Mouse (Mus musculus) limb, embryonic 11.5 days (tissue): Measurements from ENCODE around the gene Paxbp1. TPM values are rescaled to one million over a fixed set of nuclear protein-coding genes. Genes with fewer than 3 reads are reported as not detected.

ENCODE experiments used
- ATAC-seq: fragments of 200-750 bp; cut with Nextera tagmentation; 2 replicates; pipeline ENCODE4 v1.8.0; 2017; ENCODE audit warnings: low read depth; ENCODE audit not compliant: insufficient number of reproducible peaks, low FRiP score, low TSS enrichment
- DNase-seq: peaks from one replicate; pipeline ENCODE4 v3.0.0-alpha.2; 2015; ENCODE audit warnings: low spot score
- H3K27ac ChIP-seq: fragments of 300-500 bp; sonication (generic); replicated peaks from 2 replicates; pipeline ENCODE4 v1.5.1; 2014; ENCODE audit warnings: low read depth, mild to moderate bottlenecking, low read length
- H3K27me3 ChIP-seq: fragments of 300-500 bp; sonication (generic); 2 replicates; pipeline ENCODE4 v1.6.1; 2014; ENCODE audit warnings: mild to moderate bottlenecking, low read length, mixed read lengths; ENCODE audit not compliant: control insufficient read depth, insufficient read depth
- H3K36me3 ChIP-seq: fragments of 300-500 bp; sonication (generic); 2 replicates; pipeline ENCODE4 v1.6.1; 2014; ENCODE audit warnings: mild to moderate bottlenecking, low read length, moderate library complexity, mixed read lengths; ENCODE audit not compliant: control insufficient read depth, insufficient read depth
- H3K4me1 ChIP-seq: fragments of 300-500 bp; sonication (generic); 2 replicates; pipeline ENCODE4 v1.6.1; 2014; ENCODE audit warnings: low read length, mixed read lengths; ENCODE audit not compliant: control insufficient read depth, insufficient read depth
- H3K4me2 ChIP-seq: fragments of 300-500 bp; sonication (generic); 2 replicates; pipeline ENCODE4 v1.6.1; 2014; ENCODE audit warnings: low read depth, mild to moderate bottlenecking, moderate library complexity; ENCODE audit not compliant: severe bottlenecking
- H3K4me3 ChIP-seq: fragments of 300-500 bp; sonication (generic); 2 replicates; pipeline ENCODE4 v1.5.1; 2014; ENCODE audit warnings: low read depth, low read length
- H3K9ac ChIP-seq: fragments of 300-500 bp; sonication (generic); 2 replicates; pipeline ENCODE4 v1.6.1; 2014; ENCODE audit warnings: mild to moderate bottlenecking, low read length
- H3K9me3 ChIP-seq: fragments of 300-500 bp; sonication (generic); 2 replicates; pipeline ENCODE4 v1.6.1; 2016; ENCODE audit warnings: low read length; ENCODE audit not compliant: control insufficient read depth
- WGBS: fragments of 180-500 bp; shearing (Covaris S2); extraction: QIAGEN DNeasy Blood & Tissue Kit; methylation state at CpG from one replicate; pipeline ENCODE4 v1.1.7; 2014; 5-methylcytosine and 5-hydroxymethylcytosine counted together
- polyA plus RNA-seq: library from polyadenylated mRNA; unstranded; fragments of >200 nt; fragmentation: Nextera tagmentation; extraction: Ambion mirVana; gene quantifications from 2 replicates; pipeline ENCODE4 v1.2.1, GENCODE M21; 2014

The Paxbp1 gene
- 89.3 and 97.2 TPM in 2 replicates for polyA plus RNA-seq

GRCm38 (mm10) chr16:91044270-91045182, at the start of gene Paxbp1:
Paxbp1 (minus strand) TSS chr16:91044543.
- DNase-seq: peak; percentile 100
- Histone ChIP-seq H3K27ac (peak within 1 kb of the TSS; percentile 90), H3K4me2 (peak within 1 kb of the TSS; percentile 56), H3K4me3 (peak within 1 kb of the TSS; percentile 89), H3K9ac (peak within 1 kb of the TSS; percentile 90), H3K9me3 (no peaks in the 10 kb centered on the region), H3K4me1 (peaks cover 7% of the 10 kb centered on the region; the same call in 1 of the 2 replicates), H3K36me3 (no peaks in the 10 kb centered on the region; the same call in 1 of the 2 replicates), H3K27me3 (no peaks in the 10 kb centered on the region)
- WGBS: 2% methylated on average over 64 of the region's 70 CpGs
- ATAC-seq: peak; percentile 97

- H3K27ac ChIP-seq: no peak overlapping the region
- no peak overlapping the region for H3K4me2 ChIP-seq
- no peaks in the 10 kb centered on the region for H3K4me1 ChIP-seq
- no peaks in the 10 kb centered on the region for H3K27me3 ChIP-seq
- no peaks in the 10 kb centered on the region for H3K36me3 ChIP-seq
- ATAC-seq (no peak), DNase-seq (no peak)
- no peak overlapping the region for H3K4me3 ChIP-seq
- 62% methylated on average over 4 of the region's 4 CpGs for WGBS
- no peaks in the 10 kb centered on the region for H3K9me3 ChIP-seq
- H3K9ac ChIP-seq: no peak overlapping the region
Observed at GRCm38 (mm10) chr16:91086642-91087306, 42.4 kb upstream of the Paxbp1 start.

DNA sequence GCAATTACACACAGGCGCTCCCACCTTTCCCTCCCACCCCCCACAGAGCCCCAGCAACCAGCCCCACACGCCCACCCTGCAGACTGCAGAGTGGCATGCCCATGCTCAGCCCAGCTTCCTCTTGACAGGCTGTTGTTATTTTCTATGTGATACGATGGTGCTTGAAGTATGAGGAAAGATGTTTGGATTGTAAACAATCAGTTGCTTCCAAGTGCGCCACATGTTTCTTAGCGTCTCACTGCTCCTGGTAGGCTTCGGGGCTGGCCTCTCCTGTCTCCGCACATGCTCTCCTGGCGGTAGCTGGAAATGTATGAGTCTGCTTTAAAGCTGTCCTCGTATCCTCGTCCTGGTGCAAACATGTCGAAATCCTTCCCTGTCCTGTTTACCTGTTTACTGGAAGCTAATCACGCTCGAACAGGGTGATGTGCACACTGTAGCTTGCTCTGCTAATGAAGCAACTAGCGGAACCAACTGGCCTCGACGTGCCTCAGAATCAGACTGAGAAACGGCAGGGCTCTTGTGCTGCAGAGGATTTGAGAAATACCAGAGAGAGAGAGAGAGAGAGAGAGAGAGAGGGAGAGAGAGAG, 41.0 kb upstream of the Paxbp1 start:
- ATAC-seq (no peak), DNase-seq (no peak)
- no peaks in the 10 kb centered on the region for H3K9me3 ChIP-seq
- no peaks in the 10 kb centered on the region for H3K27me3 ChIP-seq
- 64% methylated on average over 17 of the region's 17 CpGs for WGBS
- no peak overlapping the region for H3K4me3 ChIP-seq
- H3K27ac ChIP-seq: no peak overlapping the region
- no peak overlapping the region for H3K4me2 ChIP-seq
- no peaks in the 10 kb centered on the region for H3K4me1 ChIP-seq
- H3K36me3 ChIP-seq: no peaks in the 10 kb centered on the region
- no peak overlapping the region for H3K9ac ChIP-seq

- no peaks in the 10 kb centered on the region for H3K4me1 ChIP-seq
- no peak overlapping the region for H3K27ac ChIP-seq
- DNase-seq (no peak), ATAC-seq (no peak)
- no peaks in the 10 kb centered on the region for H3K9me3 ChIP-seq
- no peaks in the 10 kb centered on the region for H3K36me3 ChIP-seq
- H3K4me2 ChIP-seq: no peak overlapping the region
- WGBS: 86% methylated on average over 21 of the region's 21 CpGs
- H3K4me3 ChIP-seq: no peak overlapping the region
- H3K9ac ChIP-seq: no peak overlapping the region
- no peaks in the 10 kb centered on the region for H3K27me3 ChIP-seq
Observed at GRCm38 (mm10) chr16:91084307-91085238, 40.2 kb upstream of the Paxbp1 start.

DNA sequence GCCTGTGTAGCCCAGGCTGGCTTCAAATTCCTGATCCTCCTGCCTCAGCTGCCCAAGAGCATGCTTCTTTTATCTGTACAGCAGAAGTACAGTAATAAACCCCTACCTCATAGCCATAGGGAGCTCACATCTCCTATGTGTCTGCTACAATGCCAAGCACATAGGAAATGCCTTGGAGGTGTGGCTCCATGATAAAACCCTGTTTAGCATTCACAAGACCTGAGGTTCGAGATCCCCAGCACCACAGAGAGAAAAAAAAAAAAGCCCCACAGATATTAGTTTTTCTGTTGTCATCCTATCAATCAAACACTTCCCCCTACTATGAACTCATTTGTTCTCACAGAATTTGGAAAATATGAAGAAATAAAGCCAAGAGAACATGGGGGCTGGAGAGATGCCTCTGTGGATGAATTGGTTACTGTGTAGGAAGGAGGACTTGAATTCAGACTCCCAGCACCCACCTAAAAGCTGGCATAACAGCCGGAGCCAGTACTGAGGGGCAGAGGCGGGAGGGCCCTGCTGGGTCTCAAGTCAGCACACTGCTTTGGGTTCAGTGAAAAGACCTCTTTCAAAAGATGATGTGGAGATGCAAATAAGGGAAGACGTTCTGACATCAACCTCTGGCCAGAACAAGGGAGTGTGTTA, 38.8 kb upstream of the Paxbp1 start:
- Histone ChIP-seq H3K9ac (no peak overlapping the region), H3K27ac (no peak overlapping the region), H3K36me3 (no peaks in the 10 kb centered on the region), H3K4me3 (no peak overlapping the region), H3K27me3 (no peaks in the 10 kb centered on the region), H3K4me1 (no peaks in the 10 kb centered on the region), H3K4me2 (no peak overlapping the region), H3K9me3 (no peaks in the 10 kb centered on the region)
- ATAC-seq: no peak
- DNase-seq: no peak
- WGBS: 79% methylated on average over 4 of the region's 4 CpGs

DNA sequence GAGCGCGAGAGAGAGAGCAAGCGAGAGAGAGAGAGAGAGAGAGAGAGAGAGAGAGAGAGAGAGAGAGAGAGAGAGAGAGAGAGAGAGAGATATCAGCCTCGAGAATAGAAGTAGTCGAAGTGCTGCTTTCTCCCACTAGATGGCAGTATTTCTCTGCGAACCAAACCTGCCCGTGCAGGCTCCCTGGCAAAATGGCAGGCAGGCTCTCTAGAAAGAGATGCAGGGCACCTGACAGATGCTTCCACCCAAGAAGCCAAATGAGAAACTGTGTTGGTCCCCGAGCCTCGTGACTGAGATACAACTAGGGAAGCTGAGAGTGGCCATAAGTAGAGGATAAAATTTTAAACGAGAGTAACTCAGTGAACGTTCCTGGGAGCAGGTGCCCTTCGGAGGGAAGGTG, 37.2 kb upstream of the Paxbp1 start:
- Histone ChIP-seq H3K9ac (no peak overlapping the region), H3K4me1 (no peaks in the 10 kb centered on the region), H3K27me3 (no peaks in the 10 kb centered on the region), H3K9me3 (no peaks in the 10 kb centered on the region), H3K4me2 (no peak overlapping the region), H3K36me3 (no peaks in the 10 kb centered on the region), H3K4me3 (no peak overlapping the region), H3K27ac (no peak overlapping the region)
- WGBS: 25% methylated on average over 9 of the region's 12 CpGs
- peak; percentile 79 for DNase-seq
- ATAC-seq: no peak

GRCm38 (mm10) chr16:91076180-91076579, 31.8 kb upstream of the Paxbp1 start:
- no peak overlapping the region for H3K9ac ChIP-seq
- H3K36me3 ChIP-seq: no peaks in the 10 kb centered on the region
- no peaks in the 10 kb centered on the region for H3K27me3 ChIP-seq
- no peak overlapping the region for H3K27ac ChIP-seq
- no peak overlapping the region for H3K4me3 ChIP-seq
- H3K9me3 ChIP-seq: no peaks in the 10 kb centered on the region
- H3K4me1 ChIP-seq: no peaks in the 10 kb centered on the region
- DNase-seq: no peak
- ATAC-seq: no peak
- 78% methylated on average over 5 of the region's 5 CpGs for WGBS
- H3K4me2 ChIP-seq: no peak overlapping the region
